Mouse (Mus musculus) forebrain, embryonic 12.5 days (tissue): ENCODE results near the gene Insr. TPM values are rescaled to one million over a fixed set of nuclear protein-coding genes. Genes with fewer than 3 reads are reported as not detected.

Experiments used
- ATAC-seq: fragments of 200-750 bp; cut with Nextera tagmentation; 2 replicates; pipeline ENCODE4 v1.8.0; 2017; ENCODE audit warnings: moderate TSS enrichment; ENCODE audit not compliant: low FRiP score
- H3K27ac ChIP-seq: fragments of 300-500 bp; sonication (generic); 2 replicates; pipeline ENCODE4 v1.5.1; 2016; ENCODE audit warnings: mild to moderate bottlenecking
- H3K27me3 ChIP-seq: fragments of 300-500 bp; sonication (generic); 2 replicates; pipeline ENCODE4 v1.6.1; 2016; ENCODE audit warnings: mild to moderate bottlenecking
- H3K36me3 ChIP-seq: fragments of 300-500 bp; sonication (generic); replicated peaks from 2 replicates; pipeline ENCODE4 v1.6.1; 2016; ENCODE audit warnings: mild to moderate bottlenecking
- H3K4me1 ChIP-seq: fragments of 300-500 bp; sonication (generic); 2 replicates; pipeline ENCODE4 v1.6.1; 2016
- H3K4me2 ChIP-seq: fragments of 300-500 bp; sonication (generic); 2 replicates; pipeline ENCODE4 v1.6.1; 2016; ENCODE audit warnings: mild to moderate bottlenecking, moderate library complexity
- H3K4me3 ChIP-seq: fragments of 300-500 bp; sonication (generic); replicated peaks from 2 replicates; pipeline ENCODE4 v1.5.1; 2016; ENCODE audit warnings: mild to moderate bottlenecking
- H3K9ac ChIP-seq: fragments of 300-500 bp; sonication (generic); 2 replicates; pipeline ENCODE4 v1.6.1; 2016; ENCODE audit warnings: mild to moderate bottlenecking
- H3K9me3 ChIP-seq: fragments of 300-500 bp; sonication (generic); 2 replicates; pipeline ENCODE4 v1.6.1; 2016
- WGBS: fragments of 180-500 bp; shearing (Covaris S2); methylation state at CpG from one replicate; pipeline ENCODE4 v1.1.7; 2016; 5-methylcytosine and 5-hydroxymethylcytosine counted together
- polyA plus RNA-seq: library from polyadenylated mRNA; unstranded; fragments of >200 nt; fragmentation: Nextera tagmentation; extraction: Ambion mirVana; gene quantifications from 2 replicates; pipeline ENCODE4 v1.2.1, GENCODE M21; 2016

The Insr gene
- polyA plus RNA-seq, 1 experiment from 2014 or later = 43.7 TPM

DNA sequence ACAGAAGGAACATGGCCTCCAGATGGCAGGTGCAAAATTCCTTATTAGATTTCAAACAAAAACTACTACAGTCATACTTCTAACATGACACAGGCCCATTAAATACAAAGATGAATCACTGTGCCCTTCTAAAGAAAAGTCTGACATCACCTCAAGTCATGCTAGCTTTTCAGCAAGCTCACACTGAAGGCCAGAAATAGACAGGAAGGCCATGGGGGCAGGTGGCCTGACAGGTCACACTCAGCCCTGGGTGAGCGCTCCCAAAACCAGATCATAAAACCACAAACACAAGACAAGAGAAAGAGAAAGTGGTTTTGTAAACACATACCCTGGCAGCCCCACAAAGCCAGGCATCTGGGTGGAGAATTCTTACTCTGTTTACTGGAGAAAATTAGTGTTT, 32.3 kb downstream of the Insr start:
- Histone ChIP-seq H3K4me1 (no peaks in the 10 kb centered on the region), H3K27ac (no peak overlapping the region), H3K27me3 (no peaks in the 10 kb centered on the region), H3K9ac (no peak overlapping the region), H3K4me3 (no peak overlapping the region), H3K4me2 (no peak overlapping the region), H3K36me3 (peaks cover 17% of the 10 kb centered on the region), H3K9me3 (no peaks in the 10 kb centered on the region)
- WGBS = 100% methylated on average over 1 of the region's 1 CpGs
- no peak for ATAC-seq

DNA sequence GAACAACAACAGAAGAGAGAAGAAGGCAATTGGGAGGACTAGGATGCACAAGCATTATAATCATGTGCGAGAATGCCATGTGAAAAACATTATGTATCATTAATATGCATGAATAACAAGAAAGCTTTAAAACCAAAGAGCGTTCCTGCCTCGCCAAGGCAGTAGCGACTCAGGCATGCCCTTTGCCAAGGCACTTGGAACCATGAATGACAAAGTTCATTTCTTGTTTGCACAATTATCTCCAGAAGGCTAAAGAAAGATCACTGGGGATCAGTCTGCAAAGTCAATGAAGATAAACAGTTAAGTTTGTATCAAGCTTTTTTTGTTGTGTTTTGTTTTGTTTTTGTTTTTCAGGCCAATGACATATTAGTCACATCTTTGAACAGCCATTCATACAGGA, 36.2 kb downstream of the Insr start:
- no peak for ATAC-seq
- no peak overlapping the region for H3K9ac ChIP-seq
- no peak overlapping the region for H3K4me3 ChIP-seq
- no peaks in the 10 kb centered on the region for H3K27me3 ChIP-seq
- H3K9me3 ChIP-seq = no peaks in the 10 kb centered on the region
- no peak overlapping the region for H3K4me2 ChIP-seq
- H3K27ac ChIP-seq = no peak overlapping the region
- H3K36me3 ChIP-seq = peaks cover 9% of the 10 kb centered on the region; the same call in 1 of the 2 replicates
- H3K4me1 ChIP-seq = no peaks in the 10 kb centered on the region
- 87% methylated on average over 4 of the region's 4 CpGs for WGBS

DNA sequence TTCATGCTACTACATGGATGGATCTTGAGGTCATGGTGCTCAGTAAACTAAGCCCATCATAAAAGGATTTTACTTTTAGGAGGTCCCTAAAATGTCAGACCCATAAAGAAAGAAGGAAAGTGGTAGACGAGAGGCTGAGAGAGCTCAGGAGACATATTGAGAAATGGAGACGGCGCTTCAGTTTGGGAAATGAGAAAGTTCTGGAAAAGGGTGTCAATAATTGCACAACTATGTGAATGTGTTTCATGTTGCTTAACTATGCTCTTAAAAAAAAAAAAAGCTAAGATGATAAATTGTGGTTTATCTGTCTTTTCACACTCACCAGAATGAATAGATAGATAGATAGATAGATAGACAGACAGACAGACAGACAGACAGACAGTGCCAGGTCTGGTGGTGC, 38.7 kb downstream of the Insr start:
- Histone ChIP-seq H3K27ac (no peak overlapping the region), H3K27me3 (no peaks in the 10 kb centered on the region), H3K36me3 (0 out of 2 replicates have a peak, but pooled peaks cover 2% of the 10 kb centered on the region), H3K9me3 (no peaks in the 10 kb centered on the region), H3K4me1 (no peaks in the 10 kb centered on the region), H3K4me2 (no peak overlapping the region), H3K9ac (no peak overlapping the region), H3K4me3 (no peak overlapping the region)
- 97% methylated on average over 3 of the region's 3 CpGs for WGBS
- ATAC-seq = no peak

DNA sequence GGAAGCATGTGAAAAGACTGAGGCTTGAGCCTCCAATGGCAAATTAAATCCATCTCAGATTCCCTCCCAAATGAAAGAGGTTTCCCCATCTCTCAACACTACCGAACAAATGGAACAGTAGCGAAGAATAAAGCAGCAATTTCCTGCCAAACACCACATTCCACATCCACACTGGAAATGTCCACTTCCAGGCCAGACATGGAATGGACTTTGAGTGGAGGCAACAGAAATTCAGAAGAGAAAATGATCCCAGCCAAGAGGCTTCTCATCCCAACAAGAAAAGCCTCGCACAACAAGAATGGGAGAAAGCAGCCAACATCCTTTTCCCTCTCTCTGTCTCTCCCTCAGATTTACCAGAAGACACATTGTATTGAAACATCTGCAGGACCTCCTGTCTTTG, 39.8 kb downstream of the Insr start:
- H3K36me3 ChIP-seq = no peaks in the 10 kb centered on the region
- no peak for ATAC-seq
- 86% methylated on average over 3 of the region's 3 CpGs for WGBS
- H3K27me3 ChIP-seq = no peaks in the 10 kb centered on the region
- H3K27ac ChIP-seq = no peak overlapping the region
- H3K4me2 ChIP-seq = no peak overlapping the region
- H3K9ac ChIP-seq = no peak overlapping the region
- no peak overlapping the region for H3K4me3 ChIP-seq
- H3K4me1 ChIP-seq = no peaks in the 10 kb centered on the region
- H3K9me3 ChIP-seq = no peaks in the 10 kb centered on the region

DNA sequence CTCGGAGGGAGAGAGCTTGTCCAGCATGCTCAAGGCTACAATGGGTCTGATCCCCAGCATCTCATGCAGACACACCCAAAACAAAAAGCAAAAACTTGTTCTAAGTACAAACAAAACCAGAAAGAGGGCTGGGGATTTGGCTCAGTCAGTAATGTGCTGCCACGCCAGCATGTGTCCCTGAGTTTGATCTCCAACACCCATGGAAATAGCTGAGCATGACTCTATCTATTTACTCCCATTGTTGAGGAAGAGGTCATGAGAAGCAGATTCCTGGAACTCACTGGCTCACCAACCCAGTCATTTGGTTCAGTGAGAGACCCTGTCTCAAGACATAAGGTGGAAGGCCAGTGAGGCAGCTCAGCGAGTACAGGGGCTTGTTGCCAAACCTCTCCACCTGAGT, 40.6 kb downstream of the Insr start:
- Histone ChIP-seq H3K9ac (no peak overlapping the region), H3K9me3 (no peaks in the 10 kb centered on the region), H3K36me3 (no peaks in the 10 kb centered on the region), H3K27me3 (no peaks in the 10 kb centered on the region), H3K27ac (no peak overlapping the region), H3K4me3 (no peak overlapping the region), H3K4me1 (no peaks in the 10 kb centered on the region), H3K4me2 (no peak overlapping the region)
- WGBS = 84% methylated on average over 3 of the region's 3 CpGs
- no peak for ATAC-seq

DNA sequence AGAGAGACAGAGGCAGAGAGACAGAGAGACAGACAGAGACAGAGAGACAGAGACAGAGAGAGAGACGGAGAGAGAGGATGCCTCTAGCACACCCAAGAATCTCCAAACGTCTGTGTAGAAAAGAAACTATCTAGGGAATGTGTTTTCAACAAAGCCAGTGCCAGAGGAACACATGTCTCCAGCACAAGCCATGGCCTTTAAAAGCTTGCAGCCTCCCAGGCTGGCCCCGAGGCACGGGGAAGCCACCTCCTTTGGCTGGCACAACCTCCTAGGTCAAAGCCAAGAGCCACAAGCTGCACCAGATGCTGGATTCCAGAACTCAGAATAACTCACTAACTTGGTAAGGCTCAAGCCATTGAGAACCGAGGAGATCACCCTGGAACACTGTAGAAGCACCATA, 42.1 kb downstream of the Insr start:
- no peak for ATAC-seq
- no peak overlapping the region for H3K27ac ChIP-seq
- WGBS = 76% methylated on average over 5 of the region's 5 CpGs
- no peaks in the 10 kb centered on the region for H3K27me3 ChIP-seq
- H3K9me3 ChIP-seq = no peaks in the 10 kb centered on the region
- H3K9ac ChIP-seq = no peak overlapping the region
- H3K4me2 ChIP-seq = no peak overlapping the region
- no peaks in the 10 kb centered on the region for H3K36me3 ChIP-seq
- H3K4me3 ChIP-seq = no peak overlapping the region
- H3K4me1 ChIP-seq = no peaks in the 10 kb centered on the region

DNA sequence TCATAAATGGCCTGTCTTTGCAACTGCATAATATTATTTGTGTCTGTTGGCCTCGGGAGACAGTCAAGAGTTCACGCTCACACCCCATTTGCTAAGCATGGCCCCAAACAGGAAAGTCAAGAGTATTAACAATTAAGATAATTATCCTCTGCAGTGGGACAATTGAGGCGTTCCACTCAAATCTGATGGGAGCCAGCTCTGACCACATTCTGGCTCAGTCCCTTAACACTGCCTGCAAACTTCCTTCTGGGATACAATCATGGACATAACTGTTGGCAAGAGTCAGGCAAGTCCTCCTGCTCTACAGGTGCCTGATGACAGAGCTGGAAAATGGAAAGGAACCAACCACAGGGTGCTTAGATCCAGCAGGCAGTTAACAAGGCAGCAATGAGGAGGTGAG, 43.1 kb downstream of the Insr start:
- H3K4me1 ChIP-seq = no peaks in the 10 kb centered on the region
- H3K27ac ChIP-seq = no peak overlapping the region
- no peaks in the 10 kb centered on the region for H3K27me3 ChIP-seq
- no peak overlapping the region for H3K9ac ChIP-seq
- WGBS = 74% methylated on average over 3 of the region's 3 CpGs
- H3K4me3 ChIP-seq = no peak overlapping the region
- H3K9me3 ChIP-seq = no peaks in the 10 kb centered on the region
- H3K36me3 ChIP-seq = no peaks in the 10 kb centered on the region
- no peak overlapping the region for H3K4me2 ChIP-seq
- ATAC-seq = no peak

DNA sequence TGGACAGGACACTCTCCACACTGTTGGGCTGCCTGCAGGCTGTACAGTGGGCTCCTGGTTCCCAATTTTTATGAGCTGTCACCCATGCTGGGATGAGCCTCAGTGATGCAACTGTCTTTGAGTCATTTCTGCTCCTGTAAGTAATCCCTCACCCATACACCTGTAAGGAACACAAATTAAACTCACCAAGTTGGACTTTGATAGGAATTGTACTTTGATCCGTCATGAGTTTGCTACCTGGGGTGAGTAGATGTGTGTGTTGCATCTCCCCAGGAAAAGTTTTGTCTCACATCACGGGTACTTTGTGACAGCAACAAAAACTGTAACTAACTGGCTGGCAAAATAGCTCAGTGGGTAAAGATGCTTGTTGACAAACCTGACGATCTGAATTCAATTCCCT, 44.8 kb downstream of the Insr start:
- 86% methylated on average over 3 of the region's 3 CpGs for WGBS
- no peak for ATAC-seq
- Histone ChIP-seq H3K4me2 (no peak overlapping the region), H3K9me3 (no peaks in the 10 kb centered on the region), H3K4me1 (no peaks in the 10 kb centered on the region), H3K36me3 (no peaks in the 10 kb centered on the region), H3K27ac (no peak overlapping the region), H3K27me3 (no peaks in the 10 kb centered on the region), H3K4me3 (no peak overlapping the region), H3K9ac (no peak overlapping the region)

DNA sequence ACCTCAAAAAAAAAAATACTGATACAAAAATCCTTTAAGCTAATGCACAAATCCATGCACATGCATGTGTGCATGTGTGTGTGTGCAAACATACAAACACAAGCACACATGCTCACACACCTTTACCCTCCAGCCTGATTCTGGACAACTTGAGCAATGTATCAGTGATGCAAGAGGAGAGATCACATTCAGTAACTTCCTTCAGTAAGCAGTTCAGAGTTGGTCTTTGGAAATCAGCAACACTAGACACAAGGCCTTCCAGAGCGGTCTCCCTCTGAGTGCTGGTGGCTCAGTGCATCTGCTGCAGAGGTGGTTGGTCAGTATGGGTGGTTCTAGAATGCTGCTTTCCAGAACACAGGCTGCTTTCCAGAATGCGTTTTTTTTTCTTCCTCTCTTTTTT, 46.8 kb downstream of the Insr start:
- H3K9me3 ChIP-seq = no peaks in the 10 kb centered on the region
- ATAC-seq = no peak
- H3K4me3 ChIP-seq = no peak overlapping the region
- H3K27ac ChIP-seq = no peak overlapping the region
- H3K36me3 ChIP-seq = no peaks in the 10 kb centered on the region
- no peak overlapping the region for H3K4me2 ChIP-seq
- H3K4me1 ChIP-seq = no peaks in the 10 kb centered on the region
- H3K9ac ChIP-seq = no peak overlapping the region
- 91% methylated on average over 2 of the region's 2 CpGs for WGBS
- no peaks in the 10 kb centered on the region for H3K27me3 ChIP-seq

DNA sequence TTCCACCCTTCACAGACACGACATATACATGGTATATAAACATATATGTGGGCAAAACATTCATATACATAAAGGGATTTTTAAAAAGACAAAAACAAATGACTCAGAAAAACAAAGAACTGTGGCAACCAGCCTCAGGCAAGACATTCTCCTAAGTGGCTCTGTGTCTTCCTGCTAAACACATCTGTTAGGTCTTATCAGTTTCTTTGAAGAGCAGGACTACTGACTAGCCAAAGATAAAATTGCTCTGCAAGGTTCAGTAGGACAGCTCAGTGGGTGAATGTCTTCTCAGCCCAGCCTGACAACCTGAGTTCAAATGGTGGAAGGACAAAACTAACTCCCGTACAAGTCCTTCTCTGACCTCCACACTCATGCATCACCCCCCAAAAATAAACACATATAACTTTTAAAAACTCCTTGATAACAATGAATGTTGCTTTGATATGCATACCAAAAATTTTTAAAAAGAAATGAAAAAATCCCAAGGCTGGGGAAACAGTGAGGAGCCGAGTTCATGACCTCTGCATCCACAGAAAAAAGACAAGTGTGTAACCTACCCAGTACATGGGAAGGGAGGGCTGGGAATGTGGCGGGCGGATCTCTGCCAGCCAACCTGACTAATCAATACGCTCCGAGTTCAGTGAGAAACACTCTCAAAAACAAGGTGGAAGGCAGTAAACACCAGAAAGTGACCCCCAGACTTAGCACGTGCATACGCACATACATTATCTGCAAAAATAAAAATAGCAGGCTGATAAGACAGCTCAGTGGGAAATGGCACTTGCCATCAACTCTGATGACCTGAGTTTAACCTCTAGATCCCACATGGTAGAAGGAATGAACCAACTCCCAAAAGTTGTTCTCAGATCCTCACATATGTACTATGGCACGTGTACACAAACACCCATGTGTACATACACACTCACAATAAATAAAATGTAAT, 49.0 kb downstream of the Insr start:
- Histone ChIP-seq H3K9me3 (no peaks in the 10 kb centered on the region), H3K4me3 (no peak overlapping the region), H3K4me2 (no peak overlapping the region), H3K36me3 (no peaks in the 10 kb centered on the region), H3K27ac (no peak overlapping the region), H3K9ac (no peak overlapping the region), H3K4me1 (no peaks in the 10 kb centered on the region), H3K27me3 (no peaks in the 10 kb centered on the region)
- 94% methylated on average over 10 of the region's 10 CpGs for WGBS
- no peak for ATAC-seq

DNA sequence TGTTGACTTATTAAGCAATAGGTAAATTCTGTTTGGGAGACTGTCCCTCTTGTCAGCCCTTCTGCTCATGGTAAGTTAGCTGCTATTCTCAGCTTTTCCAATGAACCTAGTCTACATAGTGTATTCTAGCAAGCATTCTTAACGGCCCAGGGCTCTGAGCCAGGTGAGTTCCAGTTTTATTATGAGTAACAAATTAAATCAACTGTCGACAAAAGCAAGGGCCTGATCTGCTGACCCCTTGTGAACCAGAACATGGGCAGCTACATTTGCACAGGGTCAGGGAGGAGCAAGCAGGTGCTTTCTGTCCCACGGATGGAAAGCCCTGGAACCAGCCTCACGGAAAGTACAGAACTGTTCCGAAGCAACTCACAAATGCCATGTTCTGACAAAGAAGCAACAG, 52.0 kb downstream of the Insr start:
- Histone ChIP-seq H3K4me2 (no peak overlapping the region), H3K27me3 (no peaks in the 10 kb centered on the region), H3K4me1 (no peaks in the 10 kb centered on the region), H3K36me3 (no peaks in the 10 kb centered on the region), H3K27ac (no peak overlapping the region), H3K9me3 (no peaks in the 10 kb centered on the region), H3K4me3 (no peak overlapping the region), H3K9ac (no peak overlapping the region)
- no peak for ATAC-seq
- 89% methylated on average over 5 of the region's 5 CpGs for WGBS

DNA sequence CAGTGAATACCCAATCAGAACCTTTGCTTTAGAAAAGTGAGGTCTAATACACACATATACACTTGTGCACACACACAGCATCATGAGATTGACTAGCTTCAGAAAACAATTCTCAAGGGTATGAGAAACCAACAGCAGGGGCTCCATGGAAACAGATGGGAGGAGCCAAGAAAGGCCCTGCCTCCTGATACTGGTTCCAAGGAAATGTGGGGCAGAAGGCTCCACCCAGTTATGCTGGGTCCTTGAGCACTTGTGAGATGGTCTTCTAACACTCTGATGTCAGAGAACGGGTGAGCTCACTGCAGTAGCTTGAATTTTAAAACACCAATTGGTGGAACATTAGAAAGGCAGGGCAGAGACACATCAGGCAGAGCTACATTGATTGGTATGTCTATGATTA, 53.7 kb downstream of the Insr start:
- ATAC-seq = no peak
- WGBS = 77% methylated on average over 1 of the region's 1 CpGs

DNA sequence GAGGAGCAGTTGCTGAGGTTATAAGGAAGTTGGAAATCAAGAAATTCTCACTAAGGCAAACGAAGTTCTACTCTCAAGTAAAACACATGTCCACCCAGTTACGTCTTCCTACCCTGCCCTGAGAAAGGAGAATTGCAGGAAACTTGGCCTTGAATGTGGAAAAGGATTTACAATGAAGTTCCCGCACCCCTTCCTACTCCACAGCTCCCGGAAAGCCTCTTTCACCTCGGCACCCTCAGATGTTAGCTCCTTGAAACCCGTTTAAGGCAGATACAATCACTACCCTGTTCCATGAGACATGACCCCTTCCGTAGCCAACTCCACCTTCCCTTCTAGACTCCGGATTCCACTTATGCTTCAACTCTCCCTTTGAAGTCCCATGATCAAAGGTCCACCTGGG, 54.2 kb downstream of the Insr start:
- H3K27ac ChIP-seq = no peak overlapping the region
- no peaks in the 10 kb centered on the region for H3K27me3 ChIP-seq
- no peaks in the 10 kb centered on the region for H3K9me3 ChIP-seq
- ATAC-seq = no peak
- 93% methylated on average over 8 of the region's 8 CpGs for WGBS
- H3K36me3 ChIP-seq = no peaks in the 10 kb centered on the region
- peaks cover 9% of the 10 kb centered on the region for H3K4me1 ChIP-seq
- no peak overlapping the region for H3K4me3 ChIP-seq
- no peak overlapping the region for H3K9ac ChIP-seq
- H3K4me2 ChIP-seq = no peak overlapping the region

More for the DNA sequence above, 53.7 kb downstream of the Insr start:
- no peak overlapping the region for H3K27ac ChIP-seq
- peaks cover 6% of the 10 kb centered on the region for H3K4me1 ChIP-seq
- H3K9ac ChIP-seq = no peak overlapping the region
- H3K9me3 ChIP-seq = no peaks in the 10 kb centered on the region
- H3K4me3 ChIP-seq = no peak overlapping the region
- no peak overlapping the region for H3K4me2 ChIP-seq
- no peaks in the 10 kb centered on the region for H3K27me3 ChIP-seq
- no peaks in the 10 kb centered on the region for H3K36me3 ChIP-seq
